Mouse (Mus musculus) yolk sac, embryonic 10.5 days (tissue): ENCODE measurements around the gene Gp1bb.

ENCODE experiments used
- DNase-seq: peaks from one replicate; pipeline ENCODE4 v3.0.0-alpha.2; 2017; ENCODE audit warnings: low spot score

Gene Gp1bb

GRCm38 (mm10) chr16:18601447-18601846, 20.8 kb downstream of the Gp1bb start:
- no peak for DNase-seq

GRCm38 (mm10) chr16:18598006-18598405, 24.2 kb downstream of the Gp1bb start:
- no peak for DNase-seq

- no peak for DNase-seq
Observed at GRCm38 (mm10) chr16:18596255-18596654, 25.9 kb downstream of the Gp1bb start.

GRCm38 (mm10) chr16:18593930-18594329, 28.3 kb downstream of the Gp1bb start:
- DNase-seq: no peak

GRCm38 (mm10) chr16:18591047-18592018, 30.9 kb downstream of the Gp1bb start:
- DNase-seq: no peak

GRCm38 (mm10) chr16:18589804-18590790, 32.1 kb downstream of the Gp1bb start, which contains the start of gene Tbx1:
Gene Tbx1, minus strand, starts transcription at chr16:18590671.
- no peak for DNase-seq

GRCm38 (mm10) chr16:18589080-18589621, 33.1 kb downstream of the Gp1bb start:
- no peak for DNase-seq

- no peak for DNase-seq
Observed at GRCm38 (mm10) chr16:18588738-18589055, 33.5 kb downstream of the Gp1bb start.

- no peak for DNase-seq
Observed at GRCm38 (mm10) chr16:18587847-18588737, 34.1 kb downstream of the Gp1bb start.

GRCm38 (mm10) chr16:18586906-18587546, 35.2 kb downstream of the Gp1bb start:
- no peak for DNase-seq

GRCm38 (mm10) chr16:18586076-18586905, 35.9 kb downstream of the Gp1bb start:
- no peak for DNase-seq

- DNase-seq: no peak
Observed at GRCm38 (mm10) chr16:18585676-18586075, 36.5 kb downstream of the Gp1bb start.

GRCm38 (mm10) chr16:18584901-18585510, 37.2 kb downstream of the Gp1bb start:
- DNase-seq: no peak

- DNase-seq: no peak
Observed at GRCm38 (mm10) chr16:18583673-18584357, 38.4 kb downstream of the Gp1bb start.

- no peak for DNase-seq
Observed at GRCm38 (mm10) chr16:18583169-18583568, 39.0 kb downstream of the Gp1bb start.

- DNase-seq: no peak
Observed at GRCm38 (mm10) chr16:18582426-18583148, 39.6 kb downstream of the Gp1bb start.

- DNase-seq: no peak
Observed at GRCm38 (mm10) chr16:18581623-18582205, 40.5 kb downstream of the Gp1bb start.
